Mouse (Mus musculus) cerebellum, adult 2 months (tissue): ENCODE measurements around the gene Gm5741.

Experiments used
- CTCF ChIP-seq: fragments of 200-500 bp; IDR thresholded peaks from 2 replicates; pipeline ENCODE4 v1.5.1; 2011; ENCODE audit warnings: low read depth, mild to moderate bottlenecking, control low read depth, low read length, moderate library complexity, borderline replicate concordance; ENCODE audit not compliant: insufficient read depth
- POLR2A ChIP-seq: fragments of 200-500 bp; IDR thresholded peaks from 2 replicates; pipeline ENCODE4 v1.6.1; 2011; ENCODE audit warnings: low read length, control low read depth, borderline replicate concordance; ENCODE audit not compliant: insufficient read depth

- no peak for TF ChIP-seq POLR2A
- no peak for TF ChIP-seq CTCF
Measured at GRCm38 (mm10) chr8:85072364-85072929, 4.7 kb upstream of the Gm5741 start.
